Mouse (Mus musculus) heart, postnatal 0 days (tissue): Measurements from ENCODE around the gene Nr1h2.

ENCODE experiments used
- CTCF ChIP-seq: IDR thresholded peaks from 2 replicates; pipeline ENCODE4 v1.5.1; 2016; ENCODE audit warnings: antibody characterized with exemption, control low read depth, low read depth
- EP300 ChIP-seq: IDR thresholded peaks from 2 replicates; pipeline ENCODE4 v1.6.1; 2016; ENCODE audit warnings: antibody characterized with exemption, low read depth

DNA sequence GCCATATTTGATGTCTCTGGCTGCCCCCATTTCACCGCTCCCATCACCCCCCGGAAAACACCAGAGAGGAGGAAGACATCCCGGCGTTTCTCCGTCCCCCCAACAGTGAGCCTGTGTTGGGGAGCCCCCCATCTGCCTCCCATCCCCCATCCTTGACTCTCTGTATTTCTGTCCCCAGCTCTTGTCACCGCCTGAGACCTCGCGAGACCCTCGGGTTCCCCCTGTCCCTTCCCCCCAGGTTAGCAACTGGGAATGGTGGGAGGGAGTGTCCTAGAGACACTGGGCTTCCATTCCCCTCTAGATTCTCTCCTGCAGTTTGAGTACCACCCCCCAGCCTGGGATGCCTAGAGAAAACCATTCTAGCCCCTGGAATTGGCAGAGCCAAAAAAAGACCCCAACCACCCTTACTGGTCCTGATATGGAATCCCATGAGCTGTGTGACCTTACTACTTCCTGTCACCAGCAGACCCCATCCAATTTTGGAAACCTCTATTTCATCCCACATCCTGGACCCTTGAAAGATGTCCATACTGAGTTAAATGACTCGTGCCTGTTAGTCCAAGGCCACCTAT, 47.0 kb upstream of the Nr1h2 start:
- TF ChIP-seq EP300 (no peak), CTCF (no peak)
